Mouse (Mus musculus): Measurements from ENCODE around the gene Hnrnpd.

The Hnrnpd gene

DNA sequence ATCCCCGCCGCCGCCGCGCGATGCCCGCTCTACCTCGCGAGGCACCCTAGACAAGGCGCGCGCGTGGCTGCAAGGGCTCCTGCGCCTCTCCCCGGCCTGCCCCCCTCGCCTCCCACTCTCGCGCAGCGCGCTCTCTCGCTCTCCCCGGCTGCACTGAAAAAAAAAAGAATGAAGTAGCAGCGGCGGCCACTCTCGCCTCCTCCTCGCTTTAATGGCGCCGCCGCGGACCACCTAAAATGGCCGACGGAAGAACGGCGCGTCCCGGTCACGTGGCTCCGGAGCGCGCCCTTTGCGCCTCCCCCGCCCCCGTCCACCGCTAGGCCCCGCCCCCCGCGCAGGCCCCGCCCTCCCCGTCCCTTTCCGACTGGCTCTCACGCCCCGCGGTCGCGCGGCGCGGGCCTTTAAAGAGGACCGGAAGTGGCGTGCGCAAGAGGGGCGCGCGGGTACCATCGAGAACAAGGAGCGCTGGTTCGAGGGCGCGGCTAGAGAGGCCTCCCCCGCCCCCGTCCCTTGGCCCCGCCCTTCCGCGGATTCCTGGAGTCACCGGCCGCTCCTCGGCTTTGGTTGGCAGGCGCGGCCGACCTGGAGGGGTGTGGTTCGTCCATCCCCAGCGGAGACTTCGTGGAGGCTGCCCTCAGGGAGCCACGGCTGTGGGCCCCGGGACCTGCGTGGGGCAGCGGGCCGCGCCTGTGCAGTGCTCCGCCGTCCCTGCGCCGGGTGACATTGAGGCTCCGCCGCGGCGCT is at the start of gene Hnrnpd, which contains the start of gene 4930524J08Rik:
Gene Hnrnpd, minus strand, starts transcription at position 240 of the 744 bp plus-strand sequence.
Gene 4930524J08Rik, plus strand, starts transcription at position 363 of the 744 bp plus-strand sequence.
- peak; percentile 93 to 97 for DNase-seq (ENCODE audit: low spot score in 2 of 2)

GRCm38 (mm10) chr5:100024868-100025267 is 46.1 kb upstream of the Hnrnpd start:
- no peak for DNase-seq (ENCODE audit: low spot score in 2 of 2)

DNA sequence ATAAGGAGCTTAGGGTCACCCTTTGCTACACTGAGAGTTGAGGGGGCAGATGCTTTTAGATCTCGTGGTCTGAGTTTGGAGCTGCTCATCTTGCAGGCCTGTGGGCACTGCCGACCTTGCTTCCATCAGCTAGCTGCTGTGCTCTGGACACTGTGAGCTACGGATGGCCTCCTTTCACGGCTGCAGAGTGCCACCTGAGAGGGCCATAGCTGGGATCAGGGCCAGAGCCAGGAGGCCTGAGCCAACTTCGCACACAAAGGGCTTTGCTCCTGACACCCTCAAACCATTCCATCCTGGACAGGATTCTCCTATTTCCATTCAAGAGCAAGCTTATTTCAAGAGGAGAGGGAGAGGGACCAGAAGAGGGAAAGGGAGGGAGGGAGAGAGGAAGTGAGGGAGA is 45.7 kb upstream of the Hnrnpd start:
- no peak for DNase-seq (ENCODE audit: low spot score in 2 of 2)

DNA sequence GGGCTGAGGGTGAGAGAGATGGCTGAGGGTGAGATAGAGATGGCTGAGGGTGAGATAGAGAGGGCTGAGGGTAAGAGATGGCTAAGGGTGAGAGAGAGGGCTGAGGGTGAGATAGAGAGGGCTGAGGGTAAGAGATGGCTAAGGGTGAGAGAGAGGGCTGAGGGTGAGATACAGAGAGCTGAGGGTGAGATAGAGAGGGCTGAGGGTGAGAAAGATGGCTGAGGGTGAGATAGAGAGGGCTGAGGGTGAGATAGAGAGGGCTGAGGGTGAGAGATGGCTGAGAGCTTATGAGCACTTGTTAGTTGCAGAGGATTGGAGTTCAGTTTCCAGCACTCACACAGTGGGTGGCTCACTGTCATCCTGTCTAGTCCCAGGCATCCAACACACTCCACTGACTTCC is 41.4 kb upstream of the Hnrnpd start:
- DNase-seq (ENCODE audit: low spot score in 2 of 2) = no peak

DNA sequence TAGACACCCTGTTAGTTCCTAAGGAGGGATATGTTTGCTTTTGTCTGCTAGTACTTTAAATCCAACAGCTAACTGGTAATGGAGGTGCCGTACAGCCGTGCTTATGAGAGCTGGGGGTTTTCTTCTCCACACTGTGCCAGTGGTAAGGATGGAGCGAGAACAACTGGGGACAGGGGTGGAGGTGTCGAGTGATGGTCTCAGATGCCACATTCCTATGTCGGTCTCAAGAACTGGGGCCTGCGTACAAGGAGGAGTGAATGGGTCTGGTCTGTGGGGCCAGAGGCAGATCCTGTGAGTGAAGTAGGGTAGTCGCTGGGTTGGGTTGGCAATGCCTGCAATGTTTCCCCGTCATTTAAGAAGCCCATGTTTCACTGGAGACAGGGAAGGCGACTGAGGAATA is 33.9 kb upstream of the Hnrnpd start:
- no peak for DNase-seq (ENCODE audit: low spot score in 2 of 2)

DNA sequence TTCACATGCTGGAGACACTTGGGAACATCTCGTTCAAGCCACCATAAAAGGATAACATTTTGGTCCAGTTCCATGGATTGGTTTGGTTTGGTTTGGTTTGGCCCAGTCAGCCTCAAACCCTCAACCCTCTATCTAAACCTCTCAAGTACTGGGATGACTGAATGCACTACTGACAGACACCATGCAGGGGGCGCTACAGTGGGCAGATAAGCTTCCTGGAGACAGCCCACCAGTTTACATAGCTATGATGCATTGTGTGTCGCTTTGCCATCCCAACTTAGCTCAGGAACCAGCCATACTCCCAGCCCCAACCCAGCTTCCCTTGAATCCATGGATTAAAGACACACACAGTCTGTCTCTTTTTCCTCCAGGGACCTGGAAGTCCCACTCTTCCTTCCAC is 29.7 kb upstream of the Hnrnpd start:
- DNase-seq (ENCODE audit: low spot score in 2 of 2) = no peak

- no peak for DNase-seq (ENCODE audit: low spot score in 2 of 2)
Measured at GRCm38 (mm10) chr5:100007040-100007375, 28.3 kb upstream of the Hnrnpd start.

- no peak for DNase-seq (ENCODE audit: low spot score in 2 of 2)
Measured at GRCm38 (mm10) chr5:100006324-100007039, 27.7 kb upstream of the Hnrnpd start.

DNA sequence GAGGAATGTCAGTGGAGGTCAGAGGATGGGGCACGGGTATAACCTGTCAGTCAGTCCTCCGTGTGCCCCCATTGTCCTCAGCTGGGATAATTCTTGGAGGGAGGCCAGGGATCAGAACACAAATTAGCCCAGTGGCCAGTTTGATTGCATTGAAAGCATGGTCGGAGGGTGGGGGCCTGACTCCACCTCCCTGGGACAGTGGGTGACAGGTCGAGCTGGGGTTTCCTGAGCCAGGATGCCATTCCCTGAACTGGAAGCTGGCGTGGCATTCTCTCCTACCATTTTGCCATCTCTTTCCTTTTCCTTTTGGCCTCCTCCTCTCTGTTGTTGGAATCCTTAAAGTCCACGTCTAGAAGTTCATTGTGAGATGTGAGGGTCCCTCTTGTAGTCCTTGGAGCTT is 27.2 kb upstream of the Hnrnpd start:
- DNase-seq (ENCODE audit: low spot score in 2 of 2) = no peak

DNA sequence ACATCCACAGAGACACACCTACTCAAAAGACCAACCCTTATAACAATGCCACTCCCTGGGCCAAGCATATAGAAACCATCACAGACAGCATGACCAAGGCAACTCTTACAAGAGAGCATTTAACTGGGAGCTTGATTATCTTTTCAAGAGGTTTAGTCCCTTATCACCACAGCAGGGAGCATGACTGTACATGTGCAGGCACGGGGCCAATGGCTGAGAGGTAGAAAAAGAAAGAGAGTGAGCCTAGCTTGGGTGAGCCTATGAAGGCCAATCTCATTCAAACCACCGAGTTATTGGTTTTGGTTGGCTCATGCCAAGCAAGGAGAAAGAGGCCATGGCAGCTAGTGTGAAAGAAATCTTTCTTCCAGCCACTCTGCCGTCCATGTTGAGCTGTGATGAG is 26.7 kb upstream of the Hnrnpd start:
- peak in 1 of 2 experiments; percentile 31 for DNase-seq (ENCODE audit: low spot score in 2 of 2)

GRCm38 (mm10) chr5:100003895-100004294 is 25.2 kb upstream of the Hnrnpd start:
- no peak for DNase-seq (ENCODE audit: low spot score in 2 of 2)

DNA sequence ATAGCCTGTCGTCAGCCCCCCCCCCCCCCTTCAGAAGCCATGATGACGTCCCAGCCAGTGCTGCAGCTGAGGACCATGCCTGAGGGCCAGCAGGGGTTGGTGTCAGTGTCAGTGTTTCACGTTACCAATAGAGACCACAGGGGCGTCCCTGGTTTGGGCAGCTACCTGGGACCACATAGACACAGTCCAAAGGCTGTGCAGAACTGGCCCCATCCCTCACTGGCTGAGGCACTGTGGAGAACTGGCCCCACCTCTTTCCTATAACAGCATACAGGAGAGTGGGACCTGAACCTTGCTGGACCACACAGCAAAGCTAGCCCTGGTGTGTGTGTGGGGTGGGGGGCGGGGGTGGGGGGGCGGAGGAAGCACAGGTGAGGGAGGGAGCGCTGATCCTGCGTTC is 21.8 kb upstream of the Hnrnpd start:
- DNase-seq (ENCODE audit: low spot score in 2 of 2) = no peak

DNA sequence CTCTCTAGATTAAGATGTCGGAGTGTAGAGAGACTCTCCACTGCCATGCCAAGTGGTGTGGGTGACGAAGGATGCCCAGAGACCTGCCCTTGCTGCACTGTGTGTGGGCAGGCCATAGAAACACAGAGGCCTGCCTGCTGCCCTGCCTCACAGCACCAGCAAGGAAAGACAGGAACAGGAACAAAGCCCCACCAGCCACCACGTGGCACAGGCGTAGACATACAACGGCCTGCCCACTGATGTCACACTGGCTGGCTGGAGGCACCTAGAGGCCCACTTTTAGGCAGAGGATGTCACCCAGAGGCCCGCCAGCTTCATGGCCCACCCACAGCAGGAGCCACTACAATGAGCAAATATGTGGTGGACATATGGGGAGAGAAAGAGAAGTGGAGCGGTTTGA is 21.3 kb upstream of the Hnrnpd start:
- DNase-seq (ENCODE audit: low spot score in 2 of 2) = no peak

- no peak for DNase-seq (ENCODE audit: low spot score in 2 of 2)
Measured at GRCm38 (mm10) chr5:99994680-99995079, 15.9 kb upstream of the Hnrnpd start.

- DNase-seq (ENCODE audit: low spot score in 2 of 2) = no peak
Measured at GRCm38 (mm10) chr5:99994166-99994565, 15.4 kb upstream of the Hnrnpd start.

- no peak for DNase-seq (ENCODE audit: low spot score in 2 of 2)
Measured at GRCm38 (mm10) chr5:99983452-99984061, 4.8 kb upstream of the Hnrnpd start.

DNA sequence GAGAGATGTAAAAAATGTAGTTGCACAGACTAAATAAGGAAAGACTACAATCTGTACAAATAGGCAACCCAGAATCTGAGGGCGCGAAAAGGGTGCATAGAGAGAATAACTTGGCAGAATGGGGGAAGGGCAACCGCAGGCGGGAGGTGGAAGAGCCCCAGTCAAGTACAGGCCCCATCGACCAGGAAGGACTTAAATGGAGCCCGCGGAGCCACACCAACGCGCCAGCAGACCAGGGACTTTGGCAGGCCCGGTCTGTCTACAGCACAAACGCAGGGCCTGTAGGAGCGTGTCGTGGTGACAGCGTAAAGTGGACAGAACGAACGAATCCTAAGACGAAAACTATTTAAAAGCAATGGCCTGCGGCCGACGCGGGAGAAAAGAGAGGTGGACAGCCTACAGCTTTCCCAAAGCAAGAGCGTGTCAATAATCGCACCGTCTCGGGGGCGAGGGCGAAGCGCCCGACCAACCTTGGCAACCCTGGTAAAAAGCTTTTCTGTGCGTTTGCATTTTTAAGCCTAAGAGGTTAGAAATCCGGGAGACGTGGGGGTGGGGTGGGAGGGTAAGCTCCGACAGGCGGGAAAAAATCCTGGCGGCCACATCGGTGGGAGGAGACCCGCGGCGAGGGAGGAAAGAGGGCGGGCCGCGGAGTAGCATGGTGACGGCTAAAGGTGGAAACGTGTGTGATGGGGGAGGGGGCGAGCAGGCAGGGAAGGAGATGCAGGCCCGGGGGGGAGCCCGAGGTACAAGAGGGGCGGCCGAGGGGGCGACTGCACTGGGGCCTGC is 1.0 kb downstream of the Hnrnpd start:
- DNase-seq (ENCODE audit: low spot score in 2 of 2) = peak; percentile 57 to 67

GRCm38 (mm10) chr5:99976334-99976955 is 2.3 kb downstream of the Hnrnpd start:
- DNase-seq (ENCODE audit: low spot score in 2 of 2) = no peak

DNA sequence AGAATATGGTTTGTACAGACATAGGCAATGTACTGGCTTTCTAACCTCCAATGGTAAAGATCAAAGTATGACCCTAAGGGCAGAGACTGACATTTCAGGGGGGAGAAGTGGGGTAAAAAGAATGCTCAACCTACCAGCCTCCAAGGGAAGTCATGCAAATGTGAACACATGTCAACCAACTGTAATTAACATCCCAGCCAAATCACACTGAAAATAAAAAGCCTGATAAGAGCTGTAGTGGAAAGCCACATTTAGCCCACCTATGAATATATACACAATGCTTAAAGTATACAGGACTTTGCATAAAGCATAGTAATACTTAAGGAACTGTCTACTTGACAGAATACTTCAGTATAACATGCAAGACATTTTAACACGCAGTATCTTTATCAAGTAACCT is 3.0 kb downstream of the Hnrnpd start:
- DNase-seq (ENCODE audit: low spot score in 2 of 2) = no peak

DNA sequence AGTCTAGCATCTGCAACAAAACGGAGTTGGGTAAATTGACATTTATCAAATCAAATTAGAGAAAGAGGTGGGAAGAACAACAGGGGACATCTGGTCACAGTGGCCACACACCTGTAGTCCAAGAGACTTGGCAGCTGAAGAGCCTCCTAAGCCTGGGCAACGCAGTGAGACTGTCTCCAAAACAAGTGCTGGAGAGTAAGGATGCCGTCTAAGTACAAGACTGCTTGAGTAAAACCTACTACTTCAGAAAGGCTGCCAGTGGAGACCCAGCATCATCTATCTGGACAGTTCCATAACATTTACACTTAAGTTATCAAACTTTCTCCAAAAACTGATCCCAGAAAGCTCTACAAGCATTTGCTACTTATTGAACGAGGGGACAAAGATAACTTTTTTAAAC is 3.7 kb downstream of the Hnrnpd start:
- DNase-seq (ENCODE audit: low spot score in 2 of 2) = no peak

- no peak for DNase-seq (ENCODE audit: low spot score in 2 of 2)
Measured at GRCm38 (mm10) chr5:99973941-99974340, 4.8 kb downstream of the Hnrnpd start.

GRCm38 (mm10) chr5:99959960-99960359 is 18.8 kb downstream of the Hnrnpd start:
- DNase-seq (ENCODE audit: low spot score in 2 of 2) = no peak
